12 mouse cellular contexts compared by ENCODE assay signal in the genomic region with DNA sequence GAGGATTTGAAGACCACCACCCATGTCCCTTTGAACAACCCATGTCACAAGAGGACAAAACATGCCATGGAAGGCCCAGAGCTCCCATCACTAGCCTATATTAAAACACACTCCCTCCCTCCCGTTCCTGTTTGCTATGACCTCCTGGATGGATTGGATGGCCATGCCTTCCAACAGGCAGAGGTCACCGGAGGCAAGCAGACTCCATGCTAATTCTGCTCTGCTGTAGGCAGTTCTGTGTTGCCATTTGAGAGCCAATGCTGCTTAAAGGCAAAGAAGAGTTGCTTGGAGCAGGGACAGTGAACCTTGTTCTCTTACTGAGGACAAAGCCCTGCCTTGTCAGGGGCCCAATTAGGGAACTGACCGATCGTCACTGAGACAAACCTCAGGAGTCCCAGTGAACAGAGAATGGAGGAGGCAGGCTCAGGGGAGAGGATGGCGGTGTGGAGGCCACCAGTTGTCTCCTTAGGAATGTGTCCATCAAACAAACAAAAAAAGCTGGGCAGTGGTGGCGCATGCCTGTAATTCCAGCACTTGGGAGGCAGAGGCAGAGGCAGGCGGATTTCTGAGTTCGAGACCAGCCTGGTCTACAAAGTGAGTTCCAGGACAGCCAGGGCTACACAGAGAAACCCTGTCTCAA. TPM values are rescaled to one million over a fixed set of nuclear protein-coding genes. Genes with fewer than 3 reads are reported as not detected.
DNase-seq lines count a peak whose midpoint lies in the region; ATAC-seq and TF ChIP-seq lines count a peak whose summit lies in the region.
"Had no signal": no experiment of that assay in that cellular context is flagged by ENCODE, and none has a peak within 500 bp of the region (broad histone marks: within the 10 kb centered on the region; RNA-seq: fewer than 3 reads in every experiment).

No protein-coding gene starts in this region.

- no peak overlapping the region for H3K9ac ChIP-seq in heart, postnatal 0 days (replicated peaks; ENCODE audit: low read depth, low read length)
- peak overlapping the region; percentile 99 for H3K9ac ChIP-seq in liver, embryonic 13.5 days

- H3K4me1 ChIP-seq in heart, postnatal 0 days (ENCODE audit: control insufficient read depth, insufficient read depth) = peaks cover 20% of the 10 kb centered on the region; the same call in 1 of the 2 replicates
- peaks cover 33% of the 10 kb centered on the region for H3K4me1 ChIP-seq in heart, embryonic 10.5 days
- peaks cover 73% of the 10 kb centered on the region for H3K4me1 ChIP-seq in liver, embryonic 13.5 days (replicated peaks)

- H3K27ac ChIP-seq in heart, postnatal 0 days (ENCODE audit: low read depth) = peak overlapping the region; percentile 7
- no peak overlapping the region for H3K27ac ChIP-seq in heart, embryonic 10.5 days
- peak overlapping the region; percentile 99 for H3K27ac ChIP-seq in liver, embryonic 13.5 days
- H3K27ac ChIP-seq: heart, adult 2 months had no signal

- no peak for ATAC-seq in heart, postnatal 0 days (ENCODE audit: insufficient read depth, low read depth)
- ATAC-seq in liver, embryonic 13.5 days (ENCODE audit: low read depth) = no peak
- ATAC-seq: inflammation-experienced regulatory T-cells, adult 6 months had no signal

- no peak overlapping the region for H3K4me3 ChIP-seq in heart, postnatal 0 days (ENCODE audit: low read depth, low read length)
- no peak overlapping the region for H3K4me3 ChIP-seq in heart, embryonic 10.5 days
- H3K4me3 ChIP-seq in C2C12 (ENCODE audit: insufficient read depth, poor library complexity, severe bottlenecking) = no peak overlapping the region
- H3K4me3 ChIP-seq in liver, embryonic 13.5 days (replicated peaks) = no peak overlapping the region
- H3K4me3 ChIP-seq: heart, adult 2 months; layer of hippocampus, adult 2 months had no signal

- no peak for DNase-seq in heart, postnatal 0 days (ENCODE audit: low spot score)
- no peak for DNase-seq in heart, embryonic 10.5 days (ENCODE audit: low spot score)
- DNase-seq in Muller cell, postnatal 12 days (ENCODE audit: inconsistent ontology term) = peak; percentile 65
- no peak for DNase-seq in liver, embryonic 13.5 days
- no peak for DNase-seq in embryo, embryonic 9.5 days (ENCODE audit: extremely low spot score)
- no peak for DNase-seq in layer of hippocampus, postnatal 14 days (ENCODE audit: low spot score in 2 of 2)
- DNase-seq: lung, postnatal 4 days had no signal

- peak overlapping the region; percentile 23 for H3ac ChIP-seq in C2C12 (ENCODE audit: control insufficient read depth, insufficient read length, low read depth)

- peaks cover 61% of the 10 kb centered on the region for H3K79me2 ChIP-seq in C2C12 (ENCODE audit: control insufficient read depth, insufficient read depth)

- H3K79me3 ChIP-seq in C2C12 (ENCODE audit: low read depth) = peaks cover 36% of the 10 kb centered on the region

- 67% methylated on average over 8 of the region's 8 CpGs for WGBS in heart, postnatal 0 days
- 77% methylated on average over 8 of the region's 8 CpGs for WGBS in heart, embryonic 10.5 days
- 81% methylated on average over 8 of the region's 8 CpGs for WGBS in liver, embryonic 13.5 days (ENCODE audit: insufficient replicate concordance)

- TF ChIP-seq CTCF in heart, postnatal 0 days (IDR thresholded peaks at IDR 0.05; ENCODE audit: low read depth) = no peak
- no peak for TF ChIP-seq CTCF in C2C12 (IDR thresholded peaks at IDR 0.05; ENCODE audit: control insufficient read depth, insufficient read depth, insufficient read length)

- no peak overlapping the region for H3K4me2 ChIP-seq in heart, postnatal 0 days (ENCODE audit: low read depth, low read length)
- H3K4me2 ChIP-seq in liver, embryonic 13.5 days = peak overlapping the region; percentile 94

- H3K27me3 ChIP-seq in heart, postnatal 0 days (ENCODE audit: control insufficient read depth, insufficient read depth, low read length) = no peaks in the 10 kb centered on the region
- H3K27me3 ChIP-seq in heart, embryonic 10.5 days (ENCODE audit: insufficient read depth, poor library complexity, severe bottlenecking) = no peaks in the 10 kb centered on the region
- no peaks in the 10 kb centered on the region for H3K27me3 ChIP-seq in C2C12 (ENCODE audit: control insufficient read depth, insufficient read depth, insufficient read length)
- no peaks in the 10 kb centered on the region for H3K27me3 ChIP-seq in liver, embryonic 13.5 days

- H3K9me3 ChIP-seq in heart, postnatal 0 days (replicated peaks; ENCODE audit: control insufficient read depth, low read length) = no peaks in the 10 kb centered on the region
- no peaks in the 10 kb centered on the region for H3K9me3 ChIP-seq in heart, embryonic 10.5 days
- H3K9me3 ChIP-seq in liver, embryonic 13.5 days (replicated peaks) = no peaks in the 10 kb centered on the region

- peaks cover 34% of the 10 kb centered on the region for H3K36me3 ChIP-seq in heart, postnatal 0 days (replicated peaks; ENCODE audit: control insufficient read depth, insufficient read depth, low read length)
- peaks cover 44% of the 10 kb centered on the region for H3K36me3 ChIP-seq in heart, embryonic 10.5 days
- H3K36me3 ChIP-seq in C2C12 (ENCODE audit: control insufficient read depth, insufficient read depth) = peaks cover 56% of the 10 kb centered on the region
- peaks cover 59% of the 10 kb centered on the region for H3K36me3 ChIP-seq in liver, embryonic 13.5 days

- no peak for TF ChIP-seq EP300 in heart, postnatal 0 days (IDR thresholded peaks at IDR 0.05; ENCODE audit: low read depth)

TF ChIP-seq in C2C12, 6 proteins besides CTCF, POLR2A, EP300 and RAD21:
- TF ChIP-seq MAX (IDR thresholded peaks at IDR 0.05) = no peak
- TF ChIP-seq MYOD1 (IDR thresholded peaks at IDR 0.05; ENCODE audit: control insufficient read depth, insufficient read length, low read depth) = peak; percentile 48
TF ChIP-seq in C2C12: peak in this region for 1.

RNA-seq across cellular contexts. Expression of a gene that starts 4.5 kb away (rescaled TPM):
- 122 and 128 TPM in 2 replicates for total RNA-seq in heart, postnatal 0 days (2014; rRNA removed; ENCODE audit: low replicate concordance)
- 63.5 and 65.0 TPM in 2 replicates for polyA plus RNA-seq in heart, postnatal 0 days (2015; fragmentation: Nextera tagmentation; extraction: Ambion mirVana)
- 84.8 and 109 TPM in 2 replicates for polyA plus RNA-seq in heart, embryonic 10.5 days (2016; fragmentation: Nextera tagmentation; extraction: Ambion mirVana)
- 507 TPM for polyA plus RNA-seq in C2C12 (2012; fragmentation: generic; extraction: Trizol)
- 138 and 152 TPM in 2 replicates for polyA plus RNA-seq in liver, embryonic 13.5 days (2015; fragmentation: Nextera tagmentation; extraction: Ambion mirVana)
- total RNA-seq in layer of hippocampus, postnatal 14 days (2021) = 10 to 100 TPM; 96.2 to 96.4 TPM

RNA-seq across cellular contexts. Expression of a gene that starts 4.6 kb away (rescaled TPM):
- 13.7 and 21.6 TPM in 2 replicates for total RNA-seq in heart, postnatal 0 days (2014; rRNA removed; ENCODE audit: low replicate concordance)
- 34.7 and 35.8 TPM in 2 replicates for polyA plus RNA-seq in heart, postnatal 0 days (2015; fragmentation: Nextera tagmentation; extraction: Ambion mirVana)
- 46.1 and 62.5 TPM in 2 replicates for polyA plus RNA-seq in heart, embryonic 10.5 days (2016; fragmentation: Nextera tagmentation; extraction: Ambion mirVana)
- 223 TPM for polyA plus RNA-seq in C2C12 (2012; fragmentation: generic; extraction: Trizol)
- 39.6 and 41.9 TPM in 2 replicates for polyA plus RNA-seq in liver, embryonic 13.5 days (2015; fragmentation: Nextera tagmentation; extraction: Ambion mirVana)
- total RNA-seq in layer of hippocampus, postnatal 14 days (2021) = 10 to 100 TPM; 32.0 to 33.0 TPM

RNA-seq across cellular contexts. Expression of a gene that starts 23.9 kb away (rescaled TPM):
- total RNA-seq in heart, postnatal 0 days (2014; rRNA removed; ENCODE audit: low replicate concordance) = not detected in 2 replicates
- not detected in 2 replicates for polyA plus RNA-seq in heart, postnatal 0 days (2015; fragmentation: Nextera tagmentation; extraction: Ambion mirVana)
- 3.5 TPM in 1 of 2 replicates, not detected in the other for polyA plus RNA-seq in heart, embryonic 10.5 days (2016; fragmentation: Nextera tagmentation; extraction: Ambion mirVana)
- not detected for polyA plus RNA-seq in C2C12 (2012; fragmentation: generic; extraction: Trizol)
- not detected in 2 replicates for polyA plus RNA-seq in liver, embryonic 13.5 days (2015; fragmentation: Nextera tagmentation; extraction: Ambion mirVana)
- 10 to 100 TPM; 11.0 to 22.8 TPM for total RNA-seq in layer of hippocampus, postnatal 14 days (2021)
- polyA plus RNA-seq: G1E; heart, adult 2 months had no signal

RNA-seq across cellular contexts. Expression of a gene that starts 25.7 kb away (rescaled TPM):
- total RNA-seq in heart, postnatal 0 days (2014; rRNA removed; ENCODE audit: low replicate concordance) = 34.5 and 39.8 TPM in 2 replicates
- polyA plus RNA-seq in heart, postnatal 0 days (2015; fragmentation: Nextera tagmentation; extraction: Ambion mirVana) = 17.0 and 17.8 TPM in 2 replicates
- polyA plus RNA-seq in heart, embryonic 10.5 days (2016; fragmentation: Nextera tagmentation; extraction: Ambion mirVana) = 31.0 and 39.2 TPM in 2 replicates
- polyA plus RNA-seq in C2C12 (2012; fragmentation: generic; extraction: Trizol) = 27.3 TPM
- 18.4 and 21.5 TPM in 2 replicates for polyA plus RNA-seq in liver, embryonic 13.5 days (2015; fragmentation: Nextera tagmentation; extraction: Ambion mirVana)
- 10 to 100 TPM; 35.4 to 36.2 TPM for total RNA-seq in layer of hippocampus, postnatal 14 days (2021)

RNA-seq across cellular contexts. Expression of a gene that starts 27.5 kb away (rescaled TPM):
- not detected in 2 replicates for total RNA-seq in heart, postnatal 0 days (2014; rRNA removed; ENCODE audit: low replicate concordance)
- polyA plus RNA-seq in heart, postnatal 0 days (2015; fragmentation: Nextera tagmentation; extraction: Ambion mirVana) = not detected in 2 replicates
- polyA plus RNA-seq in heart, embryonic 10.5 days (2016; fragmentation: Nextera tagmentation; extraction: Ambion mirVana) = 0.04 TPM in 1 of 2 replicates, not detected in the other
- polyA plus RNA-seq in C2C12 (2012; fragmentation: generic; extraction: Trizol) = not detected
- not detected in 2 replicates for polyA plus RNA-seq in liver, embryonic 13.5 days (2015; fragmentation: Nextera tagmentation; extraction: Ambion mirVana)
- 10 to 100 TPM; 40.5 to 45.5 TPM for total RNA-seq in layer of hippocampus, postnatal 14 days (2021)
- polyA plus RNA-seq: G1E had no signal
